Mouse (Mus musculus) ES-E14 (cell line): ENCODE results near the gene Sorcs2.

Experiments used
- CHD2 ChIP-seq: IDR thresholded peaks from 2 replicates; pipeline ENCODE4 v1.6.1; 2014; ENCODE audit warnings: mild to moderate bottlenecking, low read depth, low read length, inconsistent platforms
- HCFC1 ChIP-seq: IDR thresholded peaks from 2 replicates; pipeline ENCODE4 v1.6.1; 2012; ENCODE audit warnings: low read length, inconsistent platforms, borderline replicate concordance; ENCODE audit not compliant: insufficient read depth

- TF ChIP-seq CHD2 (no peak), HCFC1 (no peak)
Observed at GRCm38 (mm10) chr5:36182326-36182725, 215.6 kb downstream of the Sorcs2 start.
